Mouse (Mus musculus): ENCODE results near the gene Atf6. TPM values are rescaled to one million over a fixed set of nuclear protein-coding genes. Genes with fewer than 3 reads are reported as not detected.
A peak's percentile ranks its signal among the peaks of the same experiment; 100 is the strongest.

Gene Atf6
- total and polyA plus RNA-seq, 2 experiments from 2014 or later, result 6.1 to 15.7 TPM

GRCm38 (mm10) chr1:170709481-170709880 is 158.1 kb downstream of the Atf6 start:
- TF ChIP-seq CTCF (IDR thresholded peaks at IDR 0.05; ENCODE audit: low read depth), result no peak
- DNase-seq (ENCODE audit: low spot score) (no peak), ATAC-seq (no peak)
- Histone ChIP-seq H3K27me3 (ENCODE audit: insufficient read depth, low read length) (no peaks in the 10 kb centered on the region), H3K9ac (replicated peaks; ENCODE audit: low read length) (no peak overlapping the region), H3K36me3 (ENCODE audit: insufficient read depth, low read length) (0 out of 2 replicates have a peak, but pooled peaks cover 2% of the 10 kb centered on the region), H3K27ac (no peak overlapping the region), H3K9me3 (ENCODE audit: low read length) (no peaks in the 10 kb centered on the region), H3K4me1 (ENCODE audit: insufficient read depth, low read length) (no peaks in the 10 kb centered on the region), H3K4me2 (ENCODE audit: low read depth, low read length) (no peak overlapping the region), H3K4me3 (ENCODE audit: low read length) (no peak overlapping the region)
- 89% methylated on average over 8 of the region's 8 CpGs for WGBS

DNA sequence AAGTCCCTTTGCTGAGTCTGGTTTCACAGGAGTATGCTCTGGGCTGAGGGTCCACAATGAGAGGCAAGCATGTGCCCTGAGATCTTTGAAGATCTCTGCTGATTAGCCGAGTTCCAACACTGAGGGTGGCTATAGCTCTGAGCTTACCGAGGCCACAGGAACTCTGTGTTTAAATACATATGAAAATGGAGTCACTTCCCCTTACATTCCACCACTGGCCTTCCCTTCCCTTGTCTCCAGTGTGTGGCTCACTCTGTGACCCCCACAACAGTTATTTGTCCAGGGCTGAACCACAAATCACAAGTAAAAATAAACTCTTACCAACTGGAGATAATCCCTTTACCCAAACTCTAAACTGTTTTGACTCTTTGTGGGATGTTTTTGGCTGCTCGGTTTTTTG is 158.5 kb downstream of the Atf6 start:
- Histone ChIP-seq H3K4me3 (ENCODE audit: low read length) (no peak overlapping the region), H3K4me1 (ENCODE audit: insufficient read depth, low read length) (no peaks in the 10 kb centered on the region), H3K9me3 (ENCODE audit: low read length) (no peaks in the 10 kb centered on the region), H3K27me3 (ENCODE audit: insufficient read depth, low read length) (no peaks in the 10 kb centered on the region), H3K27ac (no peak overlapping the region), H3K9ac (replicated peaks; ENCODE audit: low read length) (no peak overlapping the region), H3K36me3 (ENCODE audit: insufficient read depth, low read length) (0 out of 2 replicates have a peak, but pooled peaks cover 2% of the 10 kb centered on the region), H3K4me2 (ENCODE audit: low read depth, low read length) (no peak overlapping the region)
- DNase-seq (ENCODE audit: low spot score) (no peak), ATAC-seq (no peak)
- WGBS, result 91% methylated on average over 3 of the region's 3 CpGs
- TF ChIP-seq CTCF (IDR thresholded peaks at IDR 0.05; ENCODE audit: low read depth), result no peak

DNA sequence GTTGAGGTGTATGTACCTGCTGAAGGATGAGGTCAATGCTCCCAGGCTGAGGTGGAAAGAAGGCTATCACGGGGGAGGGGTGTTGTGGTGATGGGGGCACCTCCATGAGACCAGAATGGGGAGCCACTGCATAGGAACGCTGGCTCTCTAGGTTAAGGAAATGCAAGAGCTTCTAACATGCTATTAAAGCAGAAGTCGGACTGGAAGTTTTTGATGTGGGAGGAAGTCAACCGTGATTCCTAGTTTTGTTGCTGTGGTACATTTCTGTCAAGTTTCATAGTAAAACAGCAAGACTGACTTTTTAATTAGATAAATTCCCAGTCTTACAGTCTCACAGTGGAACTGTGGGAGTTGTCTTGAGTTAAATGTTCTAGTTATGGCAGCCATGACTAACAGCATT is 161.5 kb downstream of the Atf6 start:
- 83% methylated on average over 4 of the region's 4 CpGs for WGBS
- DNase-seq (ENCODE audit: low spot score) (no peak), ATAC-seq (no peak)
- no peaks in the 10 kb centered on the region for H3K9me3 ChIP-seq (ENCODE audit: low read length)
- H3K4me2 ChIP-seq (ENCODE audit: low read depth, low read length), result no peak overlapping the region
- H3K4me3 ChIP-seq (ENCODE audit: low read length), result no peak overlapping the region
- H3K36me3 ChIP-seq (ENCODE audit: insufficient read depth, low read length), result 0 out of 2 replicates have a peak, but pooled peaks cover 2% of the 10 kb centered on the region
- no peaks in the 10 kb centered on the region for H3K27me3 ChIP-seq (ENCODE audit: insufficient read depth, low read length)
- H3K4me1 ChIP-seq (ENCODE audit: insufficient read depth, low read length), result no peaks in the 10 kb centered on the region
- no peak overlapping the region for H3K9ac ChIP-seq (replicated peaks; ENCODE audit: low read length)
- H3K27ac ChIP-seq, result no peak overlapping the region
- TF ChIP-seq CTCF (IDR thresholded peaks at IDR 0.05; ENCODE audit: low read depth), result no peak

DNA sequence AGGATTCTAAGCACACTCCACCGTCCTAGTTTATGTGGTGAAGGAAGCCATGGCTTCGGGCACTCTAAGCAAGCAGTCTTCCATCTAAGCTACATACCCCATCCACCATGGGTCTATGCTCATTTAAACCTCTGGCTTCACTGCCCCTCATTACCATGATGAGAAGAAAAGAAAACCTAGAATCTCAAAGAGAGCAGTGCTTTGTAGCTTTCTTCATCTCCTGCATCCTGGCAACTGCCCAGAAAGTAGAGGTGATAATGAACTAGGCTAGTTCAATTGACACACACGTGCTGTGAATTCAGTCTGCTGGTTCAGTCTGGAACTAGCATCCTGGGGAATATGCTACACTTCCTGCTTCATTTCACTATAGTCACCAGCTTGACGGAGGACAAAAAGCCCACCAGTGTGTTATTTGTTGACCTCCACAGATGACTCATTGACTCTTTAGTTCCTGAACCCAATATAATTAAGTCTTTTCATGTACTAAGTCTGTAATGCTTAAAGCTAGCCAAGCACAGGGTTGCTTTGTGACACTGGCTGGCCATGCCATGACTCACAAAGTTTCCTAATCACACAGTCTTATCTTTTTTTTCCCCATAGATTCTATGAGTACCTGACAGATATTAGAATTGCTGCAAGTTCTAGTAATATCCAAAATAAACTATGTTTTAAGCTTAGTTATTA is 162.5 kb downstream of the Atf6 start:
- Histone ChIP-seq H3K4me2 (ENCODE audit: low read depth, low read length) (no peak overlapping the region), H3K27me3 (ENCODE audit: insufficient read depth, low read length) (no peaks in the 10 kb centered on the region), H3K9me3 (ENCODE audit: low read length) (no peaks in the 10 kb centered on the region), H3K4me1 (ENCODE audit: insufficient read depth, low read length) (no peaks in the 10 kb centered on the region), H3K9ac (replicated peaks; ENCODE audit: low read length) (no peak overlapping the region), H3K27ac (no peak overlapping the region), H3K36me3 (ENCODE audit: insufficient read depth, low read length) (0 out of 2 replicates have a peak, but pooled peaks cover 2% of the 10 kb centered on the region), H3K4me3 (ENCODE audit: low read length) (no peak overlapping the region)
- no peak for TF ChIP-seq CTCF (IDR thresholded peaks at IDR 0.05; ENCODE audit: low read depth)
- peak; percentile 27 for DNase-seq (ENCODE audit: low spot score)
- WGBS, result 63% methylated on average over 4 of the region's 4 CpGs
- ATAC-seq, result no peak

- Histone ChIP-seq H3K27ac (no peak overlapping the region), H3K4me1 (ENCODE audit: insufficient read depth, low read length) (no peaks in the 10 kb centered on the region), H3K9ac (replicated peaks; ENCODE audit: low read length) (no peak overlapping the region), H3K9me3 (ENCODE audit: low read length) (no peaks in the 10 kb centered on the region), H3K36me3 (ENCODE audit: insufficient read depth, low read length) (0 out of 2 replicates have a peak, but pooled peaks cover 2% of the 10 kb centered on the region), H3K27me3 (ENCODE audit: insufficient read depth, low read length) (no peaks in the 10 kb centered on the region), H3K4me3 (ENCODE audit: low read length) (no peak overlapping the region), H3K4me2 (ENCODE audit: low read depth, low read length) (no peak overlapping the region)
- no peak for TF ChIP-seq CTCF (IDR thresholded peaks at IDR 0.05; ENCODE audit: low read depth)
- no peak for DNase-seq (ENCODE audit: low spot score)
- 90% methylated on average over 6 of the region's 6 CpGs for whole genome bisulfite sequencing
- ATAC-seq, result no peak
Measured at GRCm38 (mm10) chr1:170704103-170704502, 163.5 kb downstream of the Atf6 start.

- no peak for TF ChIP-seq CTCF (IDR thresholded peaks at IDR 0.05; ENCODE audit: low read depth)
Measured at GRCm38 (mm10) chr1:170702958-170703357, 164.6 kb downstream of the Atf6 start.

DNA sequence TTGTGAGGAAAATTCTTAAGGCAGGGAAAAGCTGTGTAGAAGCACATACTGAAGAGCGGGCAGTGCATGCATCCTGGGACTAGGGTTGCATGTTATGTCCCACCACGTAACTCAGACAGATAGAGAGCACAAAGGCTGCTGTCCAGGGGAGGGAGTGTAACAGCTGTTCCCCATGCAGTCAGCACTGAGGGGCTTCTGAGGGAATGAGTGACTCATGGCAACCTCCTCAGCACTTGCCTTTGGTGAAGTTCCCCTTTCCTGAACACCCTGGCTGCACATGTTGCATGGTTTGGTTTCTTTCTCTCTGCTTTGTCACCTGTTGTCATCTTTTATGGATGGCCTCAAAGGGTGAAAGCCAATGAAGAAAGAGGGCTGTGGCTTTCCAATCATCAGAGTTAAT is 165.3 kb downstream of the Atf6 start:
- DNase-seq (ENCODE audit: low spot score) (no peak), ATAC-seq (no peak)
- no peak for TF ChIP-seq CTCF (IDR thresholded peaks at IDR 0.05; ENCODE audit: low read depth)
- 68% methylated on average over 2 of the region's 2 CpGs for WGBS
- Histone ChIP-seq H3K4me2 (ENCODE audit: low read depth, low read length) (no peak overlapping the region), H3K9ac (replicated peaks; ENCODE audit: low read length) (no peak overlapping the region), H3K36me3 (ENCODE audit: insufficient read depth, low read length) (no peaks in the 10 kb centered on the region), H3K4me3 (ENCODE audit: low read length) (no peak overlapping the region), H3K9me3 (ENCODE audit: low read length) (no peaks in the 10 kb centered on the region), H3K27ac (no peak overlapping the region), H3K27me3 (ENCODE audit: insufficient read depth, low read length) (no peaks in the 10 kb centered on the region), H3K4me1 (ENCODE audit: insufficient read depth, low read length) (no peaks in the 10 kb centered on the region)

More at GRCm38 (mm10) chr1:170702958-170703357, 164.6 kb downstream of the Atf6 start:
- H3K9me3 ChIP-seq (ENCODE audit: low read length), result no peaks in the 10 kb centered on the region
- no peak overlapping the region for H3K4me3 ChIP-seq (ENCODE audit: low read length)
- 0 out of 2 replicates have a peak, but pooled peaks cover 2% of the 10 kb centered on the region for H3K36me3 ChIP-seq (ENCODE audit: insufficient read depth, low read length)
- no peak overlapping the region for H3K4me2 ChIP-seq (ENCODE audit: low read depth, low read length)
- no peaks in the 10 kb centered on the region for H3K27me3 ChIP-seq (ENCODE audit: insufficient read depth, low read length)
- no peak for DNase-seq (ENCODE audit: low spot score)
- no peak overlapping the region for H3K27ac ChIP-seq
- ATAC-seq, result no peak
- no peaks in the 10 kb centered on the region for H3K4me1 ChIP-seq (ENCODE audit: insufficient read depth, low read length)
- 91% methylated on average over 6 of the region's 6 CpGs for WGBS
- no peak overlapping the region for H3K9ac ChIP-seq (replicated peaks; ENCODE audit: low read length)
